Mouse (Mus musculus): ENCODE data around the gene Gpc5. TPM values are rescaled to one million over a fixed set of nuclear protein-coding genes. Genes with fewer than 3 reads are reported as not detected.

Gpc5 gene
- total RNA-seq, 2 experiments from 2014 or later = not detected

DNA sequence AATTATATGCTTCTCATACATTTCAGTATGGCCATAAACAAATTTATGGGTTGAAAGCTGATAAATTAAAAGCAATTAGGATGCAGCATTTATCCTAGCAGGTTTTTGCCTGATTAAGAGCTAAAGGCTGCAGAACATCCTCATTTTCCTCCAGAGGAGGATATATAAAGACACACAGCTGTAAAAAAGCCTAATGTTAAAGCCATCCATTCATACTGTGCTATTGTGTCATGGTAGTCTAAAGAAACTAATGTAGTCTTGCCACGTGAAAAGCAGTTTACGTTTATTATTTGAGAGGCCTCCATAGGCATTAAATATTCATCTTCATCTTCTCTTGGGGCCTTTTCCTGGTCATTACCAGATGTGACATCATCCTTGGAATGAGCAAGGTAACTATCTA, 587.9 kb downstream of the Gpc5 start:
- intact Hi-C loops (cut with DNase I) = no loop called here
- Histone ChIP-seq H3K27ac (no peak overlapping the region), H3K4me3 (no peak overlapping the region)
- DNase-seq = no peak
- no peak for TF ChIP-seq CTCF (IDR thresholded peaks at IDR 0.05)

DNA sequence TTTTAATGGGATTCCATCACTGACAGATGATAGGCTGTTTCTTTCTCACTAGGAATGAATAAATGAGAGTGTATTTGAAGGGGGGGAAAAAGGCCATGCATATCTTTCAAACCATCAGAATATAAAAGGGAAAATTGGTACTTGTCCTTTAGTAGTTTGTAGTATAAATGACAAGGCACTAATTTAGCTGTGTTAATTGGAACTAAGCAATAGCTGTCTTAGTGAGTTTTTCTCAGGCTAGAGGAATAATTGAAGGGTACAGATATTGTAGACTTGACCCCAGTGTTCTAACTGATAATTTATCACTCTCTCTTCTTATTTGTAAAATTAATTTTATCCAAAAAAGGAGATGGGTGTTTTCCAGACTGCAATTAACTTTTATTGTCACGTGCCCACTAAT, 654.0 kb downstream of the Gpc5 start:
- Histone ChIP-seq H3K27ac (no peak overlapping the region), H3K4me3 (no peak overlapping the region)
- DNase-seq = no peak
- no peak for TF ChIP-seq CTCF (IDR thresholded peaks at IDR 0.05)
- intact Hi-C loops (cut with DNase I) = no loop called here

DNA sequence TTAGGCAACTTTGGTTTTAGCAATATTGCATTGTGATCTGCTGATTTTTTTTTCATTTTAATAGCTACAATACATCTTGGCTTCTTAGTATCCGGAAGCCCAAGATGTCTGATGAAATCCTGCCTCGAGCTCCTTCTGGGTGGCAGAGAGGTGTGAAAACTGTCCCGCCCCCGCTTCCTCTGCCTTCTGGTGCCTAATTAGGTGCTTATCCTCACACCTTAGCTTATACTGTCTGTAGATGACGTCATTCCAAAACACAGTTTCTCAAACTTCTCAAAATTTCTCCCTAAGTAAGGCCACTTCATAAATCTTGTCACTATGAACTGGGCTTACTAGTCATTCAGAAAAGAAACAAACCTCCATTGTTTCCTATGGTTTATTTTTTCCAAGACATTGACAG, 668.2 kb downstream of the Gpc5 start:
- intact Hi-C loops (cut with DNase I) = no loop called here
- DNase-seq = no peak
- no peak for TF ChIP-seq CTCF (IDR thresholded peaks at IDR 0.05)

DNA sequence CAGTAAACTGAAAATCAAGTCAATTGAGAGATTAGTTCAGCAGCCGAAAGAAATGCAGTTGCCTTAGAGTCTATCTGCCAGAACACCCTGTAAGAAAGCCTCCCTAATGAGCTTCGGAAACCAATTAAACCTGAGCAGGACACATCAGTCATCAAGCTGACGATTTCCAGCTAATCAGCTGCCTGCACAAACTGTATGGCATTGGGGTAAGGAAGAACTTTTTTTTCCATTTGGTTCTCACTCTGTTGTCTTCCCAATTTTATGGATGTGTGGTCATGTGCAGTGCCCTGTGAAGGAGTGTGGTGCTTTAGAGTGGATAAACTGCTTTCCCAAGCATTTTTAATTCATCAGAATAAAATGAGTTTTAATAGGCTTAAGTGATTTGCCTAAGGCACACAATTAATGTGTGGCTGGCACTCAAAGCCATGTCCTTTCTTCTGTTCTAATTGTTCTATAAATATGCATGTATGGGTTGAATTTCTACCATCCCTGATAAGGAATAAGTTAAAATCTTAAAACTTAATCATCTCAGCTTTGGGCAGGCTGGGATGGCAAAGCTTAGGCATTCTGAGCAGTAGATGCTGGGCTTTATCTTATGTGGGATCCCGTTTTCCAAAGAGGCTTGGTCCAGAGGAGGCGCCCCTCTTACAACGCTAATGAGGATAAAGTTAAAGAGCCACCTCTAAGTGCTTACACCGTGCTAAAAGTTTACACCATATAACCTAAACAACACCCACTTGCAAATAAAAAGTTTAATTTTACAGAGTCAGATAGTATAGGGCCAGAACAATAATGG, 687.6 kb downstream of the Gpc5 start:
- DNase-seq = no peak
- Histone ChIP-seq H3K4me3 (no peak overlapping the region), H3K27ac (no peak overlapping the region)
- intact Hi-C loops (cut with DNase I) = no loop called here
- no peak for TF ChIP-seq CTCF (IDR thresholded peaks at IDR 0.05)

More for the DNA sequence above, 668.2 kb downstream of the Gpc5 start:
- H3K4me3 ChIP-seq = no peak overlapping the region
- H3K27ac ChIP-seq = no peak overlapping the region

GRCm38 (mm10) chr14:115804751-115805150, 712.7 kb downstream of the Gpc5 start:
- no peak for TF ChIP-seq CTCF (IDR thresholded peaks at IDR 0.05)
- DNase-seq = no peak
- intact Hi-C loops (cut with DNase I) = no loop called here
- no peak overlapping the region for H3K27ac ChIP-seq
- H3K4me3 ChIP-seq = no peak overlapping the region

- no peak overlapping the region for H3K27ac ChIP-seq
- peak; percentile 31; the same call in 1 of the 2 replicates for TF ChIP-seq CTCF (IDR thresholded peaks at IDR 0.05)
- H3K4me3 ChIP-seq = no peak overlapping the region
- DNase-seq = no peak
- intact Hi-C loops (cut with DNase I) = no loop called here
These were observed 727.0 kb downstream of the Gpc5 start for GRCm38 (mm10) chr14:115819021-115819420.

DNA sequence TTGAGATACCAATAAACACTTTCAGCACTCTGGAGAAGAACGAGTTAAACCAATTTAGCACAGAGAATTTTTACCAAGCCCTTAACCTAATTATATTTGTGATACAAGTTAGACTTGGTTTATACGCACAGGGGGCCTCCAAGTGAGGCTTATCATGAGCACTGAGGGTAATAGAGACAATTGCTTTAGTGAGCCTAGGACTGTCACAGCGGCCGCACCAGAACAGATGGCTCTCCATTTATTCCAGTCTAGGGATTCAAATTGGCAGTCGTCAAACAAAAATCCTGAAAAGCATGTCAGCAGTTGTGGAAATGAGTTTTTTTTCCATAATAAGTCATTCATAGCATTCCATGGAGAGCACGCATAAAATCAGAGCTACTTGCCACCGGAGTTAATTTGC, 729.6 kb downstream of the Gpc5 start:
- no peak for TF ChIP-seq CTCF (IDR thresholded peaks at IDR 0.05)
- intact Hi-C loops (cut with DNase I) = no loop called here
- no peak for DNase-seq
- Histone ChIP-seq H3K27ac (no peak overlapping the region), H3K4me3 (no peak overlapping the region)

GRCm38 (mm10) chr14:115830485-115830884, 738.5 kb downstream of the Gpc5 start:
- Histone ChIP-seq H3K4me3 (no peak overlapping the region), H3K27ac (no peak overlapping the region)
- intact Hi-C loops (cut with DNase I) = no loop called here
- no peak for DNase-seq
- TF ChIP-seq CTCF (IDR thresholded peaks at IDR 0.05) = no peak

GRCm38 (mm10) chr14:115831219-115831755, 739.3 kb downstream of the Gpc5 start:
- H3K4me3 ChIP-seq = no peak overlapping the region
- H3K27ac ChIP-seq = no peak overlapping the region
- TF ChIP-seq CTCF (IDR thresholded peaks at IDR 0.05) = peak; percentile 92
- intact Hi-C loops (cut with DNase I) = no loop called here
- peak; percentile 54 for DNase-seq

GRCm38 (mm10) chr14:115831854-115832625, 740.0 kb downstream of the Gpc5 start:
- Histone ChIP-seq H3K4me3 (no peak overlapping the region), H3K27ac (no peak overlapping the region)
- TF ChIP-seq CTCF (IDR thresholded peaks at IDR 0.05) = no peak
- intact Hi-C loops (cut with DNase I) = no loop called here
- no peak for DNase-seq

GRCm38 (mm10) chr14:115843783-115844182, 751.8 kb downstream of the Gpc5 start:
- intact Hi-C loops (cut with DNase I) = no loop called here
- no peak for DNase-seq
- Histone ChIP-seq H3K4me3 (no peak overlapping the region), H3K27ac (no peak overlapping the region)
- TF ChIP-seq CTCF (IDR thresholded peaks at IDR 0.05) = no peak

DNA sequence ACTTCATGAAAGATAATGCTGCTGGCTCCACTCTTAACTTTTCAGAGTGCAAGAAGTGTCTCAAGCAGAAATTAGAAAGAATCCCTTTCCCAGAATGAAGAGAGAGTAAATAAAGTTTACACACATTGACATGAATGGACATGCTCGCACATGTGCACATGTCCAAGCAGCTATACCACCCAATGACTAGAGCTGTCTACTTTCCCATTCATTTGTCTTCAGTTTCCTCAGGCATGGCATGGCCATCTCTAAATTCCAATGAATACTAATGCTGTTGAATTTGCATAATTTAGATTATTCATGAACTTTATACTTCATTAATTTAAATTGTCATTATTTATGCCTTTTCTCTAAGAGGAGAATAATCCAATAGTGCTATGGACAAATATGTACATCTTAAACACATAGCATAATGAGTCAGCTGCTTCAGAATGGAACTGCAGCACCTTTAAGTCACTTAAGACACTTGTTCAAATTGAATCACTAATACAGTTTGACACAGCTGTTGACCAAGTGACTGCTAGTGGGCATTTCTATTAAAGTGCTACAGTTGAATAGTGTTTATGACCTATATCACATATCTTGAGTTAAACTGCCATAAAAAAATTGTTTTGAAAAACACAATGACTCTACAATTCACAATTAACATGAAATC, 752.9 kb downstream of the Gpc5 start:
- intact Hi-C loops (cut with DNase I) = no loop called here
- DNase-seq = no peak

GRCm38 (mm10) chr14:115869127-115869526, 777.1 kb downstream of the Gpc5 start:
- no peak for DNase-seq
- H3K4me3 ChIP-seq = no peak overlapping the region
- TF ChIP-seq CTCF (IDR thresholded peaks at IDR 0.05) = no peak
- intact Hi-C loops (cut with DNase I) = no loop called here
- H3K27ac ChIP-seq = no peak overlapping the region

More for the DNA sequence above, 752.9 kb downstream of the Gpc5 start:
- Histone ChIP-seq H3K27ac (no peak overlapping the region), H3K4me3 (no peak overlapping the region)
- TF ChIP-seq CTCF (IDR thresholded peaks at IDR 0.05) = no peak
